Mouse (Mus musculus) spleen, postnatal 0 days (tissue): ENCODE measurements around the gene Shisa5. TPM values are rescaled to one million over a fixed set of nuclear protein-coding genes. Genes with fewer than 3 reads are reported as not detected.

Source experiments
- polyA plus RNA-seq: library from polyadenylated mRNA; unstranded; fragments of >200 nt; fragmentation: Nextera tagmentation; extraction: Ambion mirVana; gene quantifications from 2 replicates; pipeline ENCODE4 v1.2.1, GENCODE M21; 2015

Gene Shisa5
- 64.2 and 86.5 TPM in 2 replicates for polyA plus RNA-seq

DNA sequence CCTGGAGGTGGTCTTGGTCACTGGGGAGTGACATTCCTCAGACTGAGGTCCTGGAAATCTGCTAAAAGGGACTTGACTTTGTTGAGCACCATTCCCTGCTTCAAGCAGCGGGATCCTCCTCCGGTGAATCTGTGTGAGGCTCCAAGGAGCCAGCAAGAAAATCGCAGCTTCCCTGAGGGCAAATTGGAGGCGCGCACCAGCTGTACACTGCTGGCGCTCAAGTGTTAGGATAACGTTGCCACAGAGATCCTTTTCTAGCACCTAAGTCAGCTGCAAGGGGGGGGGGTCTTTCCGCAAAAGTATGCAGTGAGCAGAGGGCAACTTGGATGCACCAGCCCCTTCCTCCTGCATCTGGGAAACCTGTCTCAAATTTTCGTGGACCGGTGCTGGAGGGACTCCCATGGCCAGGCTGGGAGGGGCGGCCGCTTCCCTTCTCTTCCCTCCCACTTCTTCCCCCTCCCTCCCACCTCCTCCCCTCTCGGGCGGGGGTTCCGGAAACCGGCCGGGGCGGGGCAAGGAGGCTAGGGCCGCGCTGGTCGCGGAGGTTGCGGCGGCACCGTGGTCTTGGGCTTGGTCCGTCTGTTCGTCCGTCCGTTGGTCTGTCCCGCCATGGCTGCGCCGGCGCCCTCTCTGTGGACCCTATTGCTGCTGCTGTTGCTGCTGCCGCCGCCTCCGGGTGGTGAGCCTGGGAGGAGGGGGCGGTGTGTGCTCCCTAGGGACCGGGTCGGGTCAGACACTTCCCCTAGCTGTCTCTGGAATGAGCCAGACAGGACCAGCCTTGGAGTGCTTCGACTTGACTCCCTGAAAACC is at the start of gene Shisa5:
Shisa5 (plus strand) TSS at position 480 of the 810 bp plus-strand sequence.

DNA sequence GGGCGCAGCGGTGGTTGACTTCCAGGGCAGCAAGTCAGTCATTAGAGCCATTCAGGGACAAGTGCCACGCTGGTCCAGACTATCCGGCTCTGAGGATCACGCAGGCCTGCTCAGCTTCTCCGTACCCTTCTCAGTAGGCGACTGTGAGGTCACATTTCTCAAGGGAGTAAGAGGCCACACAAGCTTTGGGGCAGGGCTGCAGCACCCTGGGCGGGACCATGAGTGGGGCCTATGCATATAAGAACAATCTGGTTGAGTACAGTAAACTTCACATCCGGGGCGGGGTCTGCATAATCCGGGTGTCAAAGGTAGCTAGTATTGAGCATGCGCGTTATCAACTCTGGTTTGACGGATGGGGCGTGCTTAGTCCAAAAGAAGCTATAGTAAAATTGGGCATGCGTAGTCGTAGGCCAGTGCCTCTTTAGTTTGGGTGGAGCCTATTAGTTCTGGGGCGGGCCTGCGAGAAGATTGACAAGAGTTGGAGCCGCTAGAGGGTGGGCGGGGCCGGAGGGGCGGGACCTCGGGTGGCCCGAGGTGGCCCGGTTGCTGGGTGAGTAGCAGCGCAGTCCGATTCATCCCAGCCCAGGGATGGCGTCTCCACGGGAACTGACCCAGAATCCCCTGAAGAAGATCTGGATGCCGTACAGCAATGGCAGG is 46.8 kb upstream of the Shisa5 start, which contains the start of gene Pfkfb4:
Pfkfb4 (plus strand) TSS at position 351 of the 657 bp plus-strand sequence.

DNA sequence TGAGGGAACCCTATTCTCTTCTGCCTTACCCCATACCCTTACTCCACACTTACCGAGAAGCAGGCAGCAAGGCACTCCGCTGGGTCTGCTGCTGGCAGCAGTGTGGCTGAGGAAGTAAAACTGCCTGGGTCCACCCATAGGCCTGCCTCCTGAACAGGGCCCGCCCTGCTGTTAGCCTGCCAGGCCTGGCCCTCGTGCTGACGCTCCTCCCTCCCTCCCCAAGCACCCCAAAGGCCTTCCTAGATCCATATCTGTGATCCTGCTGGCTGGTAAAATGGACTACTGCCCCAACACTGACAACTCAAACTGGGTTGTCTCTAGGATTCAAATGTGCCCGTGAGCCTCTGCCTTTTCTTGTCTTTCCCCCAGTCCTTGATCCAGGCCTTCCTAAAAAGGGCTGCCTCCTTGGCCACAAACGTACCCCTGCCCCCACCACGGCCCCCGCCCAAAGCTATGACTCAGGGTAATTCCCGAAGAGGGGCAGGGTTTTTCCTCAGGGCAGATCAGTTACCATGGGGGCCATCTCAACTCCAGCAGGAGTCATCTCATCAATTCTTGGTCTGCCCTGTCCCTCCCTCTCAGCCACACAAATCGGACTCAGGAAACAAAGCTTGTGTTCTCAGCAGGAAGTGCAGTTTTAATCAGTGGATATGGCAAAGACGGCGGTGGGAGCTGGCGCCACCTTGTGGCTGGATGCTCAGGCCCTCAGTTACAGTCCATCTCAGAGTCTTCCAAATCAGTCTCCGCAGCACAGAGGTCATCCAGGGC is 21.0 kb downstream of the Shisa5 start, which contains the start of gene Trex1:
Trex1 (minus strand) TSS at position 599 of the 768 bp plus-strand sequence.

DNA sequence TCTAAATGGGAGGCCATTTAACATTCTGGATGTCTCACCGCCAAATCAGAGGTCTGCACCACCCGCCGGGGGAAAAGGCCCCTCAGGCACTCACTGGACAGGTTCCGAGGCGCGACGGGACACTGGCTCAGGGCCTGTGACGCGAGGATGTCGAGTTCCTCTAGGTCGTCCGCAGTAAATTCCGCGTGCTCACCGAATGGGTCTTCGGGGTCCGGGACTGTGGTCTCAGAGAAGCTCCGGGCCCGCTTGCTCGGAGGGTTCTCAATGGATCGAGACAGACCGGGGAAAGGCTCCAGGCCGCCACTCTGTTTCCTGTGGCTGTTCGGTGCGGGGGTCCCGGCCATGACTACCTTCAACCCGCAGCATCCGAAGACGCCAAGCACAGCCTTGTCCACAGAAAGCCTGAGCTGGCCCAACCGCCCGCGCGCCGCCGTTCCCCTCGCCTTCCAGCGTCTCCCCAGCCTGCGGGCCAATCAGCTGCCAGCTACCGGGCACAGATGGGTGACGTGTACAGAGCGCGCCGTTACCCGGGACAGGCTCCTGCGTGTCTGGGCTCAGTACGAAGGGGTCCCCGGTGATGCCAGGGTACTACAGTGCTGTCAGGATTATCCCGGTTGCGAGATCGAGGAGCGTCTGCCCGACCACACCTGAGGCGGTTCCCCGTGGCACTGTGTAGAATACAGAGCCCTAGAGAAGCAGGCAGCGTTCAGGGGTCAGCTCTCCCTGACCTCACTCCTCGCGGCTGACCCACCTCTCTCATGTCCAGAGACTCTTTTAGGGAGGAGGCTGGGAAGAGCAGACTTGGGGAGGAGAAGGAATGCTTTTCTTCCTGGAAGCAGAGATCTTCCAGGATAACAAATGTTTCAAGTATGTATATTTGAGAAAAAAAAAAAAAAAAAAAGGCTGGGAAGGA is 35.6 kb downstream of the Shisa5 start, which contains the start of gene Atrip:
Atrip (minus strand) TSS at position 464 of the 913 bp plus-strand sequence.

DNA sequence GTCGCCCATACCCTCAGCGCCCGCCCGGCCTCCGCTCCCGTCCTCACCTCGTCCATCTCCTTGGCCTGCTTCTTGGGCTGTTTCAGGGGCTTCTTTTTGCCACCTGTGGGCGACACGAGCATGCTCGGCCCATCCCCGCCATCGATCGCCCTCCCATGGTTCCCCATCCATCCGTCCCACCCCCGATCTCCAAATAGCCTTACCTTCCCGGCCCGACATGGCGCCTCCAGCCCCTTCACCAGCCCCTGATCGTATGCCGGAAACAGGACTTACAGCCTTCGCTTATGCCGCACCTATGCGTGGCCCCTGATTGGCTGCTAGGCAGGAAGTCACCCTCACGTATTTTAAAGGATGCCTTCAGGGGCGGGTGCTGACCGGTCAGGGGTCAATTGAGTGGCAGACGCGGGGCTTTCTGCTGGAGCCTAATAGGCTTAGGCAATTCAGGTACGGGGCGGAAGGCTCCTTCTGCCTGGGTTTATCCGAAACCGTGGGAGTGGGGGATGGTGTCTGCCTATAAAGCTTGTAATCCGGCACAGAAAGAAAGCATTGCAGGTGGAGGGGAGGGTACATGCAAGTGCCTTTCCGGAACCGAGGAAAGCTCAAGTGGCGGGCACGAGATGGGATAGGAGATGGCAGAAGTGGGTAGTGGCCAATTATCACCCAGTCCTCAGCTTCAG is 43.9 kb downstream of the Shisa5 start, which contains the start of the genes Ccdc51 and Tma7:
Ccdc51 (plus strand) TSS at position 370 of the 677 bp plus-strand sequence.
Tma7 (minus strand) TSS at position 464 of the 677 bp plus-strand sequence.

DNA sequence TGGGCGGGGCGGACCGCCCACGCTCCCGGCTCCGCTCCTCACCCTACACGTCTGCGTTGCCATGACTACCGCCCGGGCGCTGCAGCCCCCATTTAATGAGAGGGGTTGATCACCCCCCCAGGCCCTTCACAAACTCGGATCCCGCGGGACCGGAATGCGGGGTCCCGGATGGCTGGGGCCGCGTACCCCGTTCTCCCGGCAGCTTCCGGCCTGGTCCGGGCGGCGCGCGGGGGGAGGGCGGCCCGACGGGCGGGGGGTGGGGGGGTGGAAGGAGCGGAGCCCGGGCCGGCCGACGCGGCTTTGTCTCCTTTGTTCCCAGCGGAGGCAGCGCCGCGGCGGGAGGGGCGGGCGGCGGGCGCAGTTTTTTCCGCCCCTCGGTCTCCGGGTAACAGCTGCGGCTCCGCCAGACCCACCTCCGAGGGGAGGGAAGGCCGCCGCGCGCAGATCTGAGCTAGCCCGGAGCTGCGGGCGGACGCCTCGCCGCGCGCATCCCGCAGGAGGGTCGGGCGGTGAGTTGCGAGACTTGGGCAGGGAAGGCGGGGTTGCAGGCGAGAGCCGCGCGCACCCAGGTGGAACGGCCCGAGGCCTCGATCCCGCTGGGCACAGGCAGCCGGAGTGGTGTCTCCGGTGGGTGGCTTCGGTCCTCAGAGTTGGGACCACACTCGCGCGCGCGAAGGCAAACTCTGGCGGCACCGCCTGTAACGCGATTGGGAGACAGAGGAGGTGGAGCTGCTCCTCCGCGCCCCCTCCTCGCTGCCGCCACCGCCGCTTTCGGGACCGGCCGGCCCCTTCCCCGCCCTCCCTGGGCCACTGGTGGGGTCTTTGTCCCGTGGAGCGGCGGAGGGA is 57.0 kb downstream of the Shisa5 start, which contains the start of gene Plxnb1:
Plxnb1 (plus strand) TSS at position 253 of the 846 bp plus-strand sequence.

Other genes starting within 250 kb of the Shisa5 start
- 7.3 and 7.6 TPM in 2 replicates for gene Nckipsd, start 230.2 kb upstream of the Shisa5 start, polyA plus RNA-seq
- gene Celsr3, start 212.2 kb upstream of the Shisa5 start, polyA plus RNA-seq = 0.73 and 1.3 TPM in 2 replicates
- gene Slc26a6, start 185.3 kb upstream of the Shisa5 start, polyA plus RNA-seq = 1.9 and 4.6 TPM in 2 replicates
- gene Tmem89, start 123.9 kb upstream of the Shisa5 start, polyA plus RNA-seq = not detected in 2 replicates
- gene Uqcrc1, start 101.9 kb upstream of the Shisa5 start, polyA plus RNA-seq = 318 TPM in 2 replicates
- 10.7 and 13.9 TPM in 2 replicates for gene Col7a1, start 85.0 kb upstream of the Shisa5 start, polyA plus RNA-seq
- 0.51 and 0.61 TPM in 2 replicates for gene Ucn2, start 52.6 kb upstream of the Shisa5 start, polyA plus RNA-seq
- 13.6 and 15.3 TPM in 2 replicates for gene Pfkfb4, start 46.8 kb upstream of the Shisa5 start, polyA plus RNA-seq
- 17.5 and 25.8 TPM in 2 replicates for gene Trex1, start 21.2 kb downstream of the Shisa5 start, polyA plus RNA-seq
- 11.9 and 14.8 TPM in 2 replicates for gene Atrip, start 35.6 kb downstream of the Shisa5 start, polyA plus RNA-seq
- gene Ccdc51, start 43.9 kb downstream of the Shisa5 start, polyA plus RNA-seq = 10.7 and 11.2 TPM in 2 replicates
- gene Tma7, start 44.0 kb downstream of the Shisa5 start, polyA plus RNA-seq = 450 and 492 TPM in 2 replicates
- 0.88 and 1.3 TPM in 2 replicates for gene Plxnb1, start 56.8 kb downstream of the Shisa5 start, polyA plus RNA-seq
- gene Fbxw21, start 123.5 kb downstream of the Shisa5 start, polyA plus RNA-seq = not detected in 2 replicates
- gene Fbxw13, start 157.4 kb downstream of the Shisa5 start, polyA plus RNA-seq = 0.10 TPM in 1 of 2 replicates, not detected in the other
- gene Fbxw20, start 196.2 kb downstream of the Shisa5 start, polyA plus RNA-seq = not detected in 2 replicates
- not detected in 2 replicates for gene Fbxw14, start 249.1 kb downstream of the Shisa5 start, polyA plus RNA-seq